Mouse (Mus musculus) lung, postnatal 36 days (tissue): ENCODE results near the gene Zfp987.
"Not testable (repeated sequence)": the region's sequence is repeated elsewhere in the genome, so short reads cannot be mapped to it uniquely, and the experiment has no call there.

Experiments
- DNase-seq: peaks from one replicate; pipeline ENCODE4 v3.0.0; 2022; ENCODE audit warnings: mixed read lengths

Gene Zfp987

GRCm38 (mm10) chr4:146096998-146097397 is at the start of gene Zfp987:
Gene Zfp987 (plus strand): TSS chr4:146097298.
- not testable (repeated sequence) for DNase-seq

GRCm38 (mm10) chr4:146052536-146052935 is 44.6 kb upstream of the Zfp987 start:
- not testable (repeated sequence) for DNase-seq

GRCm38 (mm10) chr4:146053445-146053844 is 43.7 kb upstream of the Zfp987 start:
- DNase-seq: not testable (repeated sequence)

DNA sequence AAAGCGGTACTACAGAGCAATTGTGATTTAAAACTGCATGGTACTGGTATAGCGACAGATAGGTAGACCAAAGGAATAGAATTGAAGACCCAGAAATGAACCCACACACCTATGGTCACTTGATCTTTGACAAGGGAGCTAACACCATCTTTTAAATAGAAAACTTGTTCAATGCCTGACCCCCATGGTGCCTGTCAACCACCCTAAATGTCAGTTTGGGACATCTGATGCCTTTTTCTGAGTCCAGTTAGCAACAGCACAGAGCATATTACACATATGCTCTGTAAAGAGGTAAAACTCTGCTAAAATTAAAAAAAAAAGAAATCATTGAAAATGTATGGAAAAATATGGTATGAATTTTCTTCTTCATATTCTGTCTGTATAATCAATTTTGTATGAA is 41.8 kb upstream of the Zfp987 start:
- DNase-seq: no peak

- not testable (repeated sequence) for DNase-seq
Observed at GRCm38 (mm10) chr4:146058646-146059045, 38.5 kb upstream of the Zfp987 start.

DNA sequence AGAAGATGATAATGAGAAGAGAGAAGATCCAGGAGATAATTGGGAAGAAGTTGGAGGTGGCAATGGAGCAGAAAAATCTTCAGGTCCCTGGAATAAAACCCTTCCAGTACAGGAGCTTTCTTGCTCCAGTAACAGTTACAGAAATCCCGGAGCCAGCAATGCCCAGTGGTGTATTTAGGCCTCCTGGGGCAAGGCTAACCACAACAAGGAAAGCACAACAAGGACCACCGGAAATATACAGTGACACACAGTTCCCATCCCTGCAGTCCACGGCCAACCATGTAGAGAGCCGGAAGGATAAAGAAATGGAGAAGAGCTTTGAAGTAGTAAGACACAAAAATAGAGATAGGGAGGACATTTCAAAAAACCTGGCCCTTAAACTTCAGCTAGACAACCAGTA is 38.0 kb upstream of the Zfp987 start:
- not testable (repeated sequence) for DNase-seq

DNA sequence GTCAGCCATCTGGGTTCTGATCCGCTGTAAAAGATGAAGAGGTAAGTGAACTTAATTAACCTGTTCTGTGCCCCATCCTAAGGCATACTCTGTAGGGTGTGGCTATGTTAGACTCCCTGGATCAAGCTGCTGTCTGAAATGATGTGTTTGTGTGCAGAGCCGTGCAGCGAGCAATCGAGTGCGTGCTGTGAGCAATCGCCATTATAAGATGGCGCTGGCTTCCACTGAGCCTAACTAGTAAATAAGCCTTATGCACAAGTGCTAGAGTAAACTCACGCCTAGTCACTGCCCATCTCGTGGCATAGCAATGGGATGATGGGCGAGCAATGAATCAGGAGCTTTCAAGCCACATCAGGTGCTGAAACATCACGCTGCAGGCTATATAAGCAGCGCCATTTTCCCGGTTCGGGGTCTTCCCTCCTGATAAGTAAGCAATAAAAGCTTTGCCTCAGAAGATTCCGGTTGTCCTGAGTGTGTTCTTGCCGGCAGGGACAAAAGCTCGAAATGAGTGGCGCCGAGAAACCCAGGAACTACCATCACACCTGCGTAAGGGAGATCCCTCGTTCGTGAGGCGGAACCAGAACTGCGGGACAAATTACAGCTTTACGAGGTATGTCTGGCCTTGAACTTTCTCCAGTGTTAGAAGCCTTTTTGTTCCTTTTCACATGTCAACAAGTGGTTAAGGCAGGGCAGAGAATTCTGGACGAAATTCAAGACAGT is 37.0 kb upstream of the Zfp987 start:
- DNase-seq: not testable (repeated sequence)

GRCm38 (mm10) chr4:146061082-146061481 is 36.0 kb upstream of the Zfp987 start:
- DNase-seq: not testable (repeated sequence)

- not testable (repeated sequence) for DNase-seq
Observed at GRCm38 (mm10) chr4:146062021-146062420, 35.1 kb upstream of the Zfp987 start.

GRCm38 (mm10) chr4:146063001-146063400 is 34.1 kb upstream of the Zfp987 start:
- DNase-seq: not testable (repeated sequence)

DNA sequence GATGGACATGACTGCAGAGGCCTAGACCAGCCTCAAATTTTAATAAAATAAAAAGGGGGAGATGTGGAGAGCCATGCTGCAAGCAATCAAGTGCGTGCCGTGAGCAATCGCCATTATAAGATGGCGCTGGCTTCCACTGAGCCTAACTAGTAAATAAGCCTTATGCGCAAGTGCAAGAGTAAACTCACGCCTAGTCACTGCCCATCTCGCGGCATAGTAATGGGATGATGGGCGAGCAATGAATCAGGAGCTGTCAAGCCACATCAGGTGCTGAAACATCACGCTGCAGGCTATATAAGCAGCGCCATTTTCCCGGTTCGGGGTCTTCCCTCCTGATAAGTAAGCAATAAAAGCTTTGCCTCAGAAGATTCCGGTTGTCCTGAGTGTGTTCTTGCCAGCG is 33.5 kb upstream of the Zfp987 start:
- not testable (repeated sequence) for DNase-seq

- not testable (repeated sequence) for DNase-seq
Observed at GRCm38 (mm10) chr4:146064807-146065206, 32.3 kb upstream of the Zfp987 start.

- DNase-seq: not testable (repeated sequence)
Observed at GRCm38 (mm10) chr4:146066932-146067580, 30.0 kb upstream of the Zfp987 start.

- not testable (repeated sequence) for DNase-seq
Observed at GRCm38 (mm10) chr4:146067594-146067993, 29.5 kb upstream of the Zfp987 start.

DNA sequence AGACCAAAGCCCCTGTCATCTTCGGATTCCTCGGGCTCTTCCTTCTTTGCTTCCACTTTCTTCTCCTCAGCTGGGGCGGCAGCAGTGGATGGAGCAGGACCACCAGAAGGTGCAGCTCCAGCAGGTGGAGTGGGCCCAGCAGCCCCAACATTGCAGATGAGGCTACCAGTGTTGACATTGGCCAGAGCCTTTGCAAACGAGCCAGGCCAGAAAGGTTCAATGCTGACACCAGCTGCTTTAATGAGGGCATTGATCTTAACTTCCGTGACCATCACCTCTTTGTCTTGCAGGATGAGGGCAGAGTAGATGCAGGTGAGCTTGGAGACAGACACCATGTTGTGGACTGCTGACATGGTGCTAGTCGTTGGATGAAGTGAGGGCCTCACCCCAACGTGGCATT is 23.8 kb upstream of the Zfp987 start:
- DNase-seq: not testable (repeated sequence)

DNA sequence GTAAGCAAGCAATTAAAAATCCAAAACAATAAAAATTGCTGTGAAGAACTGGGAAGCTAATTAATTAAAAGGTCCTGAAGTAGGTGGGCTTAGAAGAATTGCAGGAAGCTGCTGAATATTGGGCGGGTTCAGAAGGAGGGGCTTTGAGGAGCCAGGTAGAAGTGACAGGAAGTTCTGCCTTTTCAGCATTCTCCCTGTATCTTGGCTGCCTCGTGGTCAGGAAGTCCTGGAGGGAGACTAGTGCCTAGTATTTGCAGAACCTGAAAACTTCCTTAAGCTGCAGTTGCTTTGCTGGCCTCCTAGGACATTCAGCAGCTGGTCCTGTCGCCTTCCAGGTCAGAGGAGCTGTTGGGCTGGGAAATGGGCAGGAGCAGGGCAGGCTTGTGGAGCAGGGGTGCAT is 4.3 kb downstream of the Zfp987 start:
- not testable (repeated sequence) for DNase-seq

DNA sequence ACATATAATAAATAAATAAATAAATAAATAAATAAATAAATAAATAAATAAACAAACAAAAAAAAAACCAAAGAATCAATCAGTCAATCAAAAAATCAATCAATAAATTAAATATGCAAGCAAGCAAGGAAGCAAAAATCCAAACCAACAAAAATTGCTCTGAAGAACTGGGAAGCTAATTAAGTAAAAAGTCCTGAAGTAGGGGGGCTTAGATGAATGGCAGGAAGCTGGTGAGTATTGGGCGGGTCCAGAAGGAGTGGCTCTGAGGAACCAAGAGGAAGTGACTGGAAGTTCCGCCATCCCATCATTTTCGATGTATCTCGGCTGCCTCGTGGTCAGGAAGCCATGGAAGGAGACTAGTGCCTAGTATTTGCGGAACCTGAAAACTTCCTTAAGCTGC is 59.4 kb downstream of the Zfp987 start, which contains the start of gene Zfp600:
Gene Zfp600 (plus strand): TSS at position 301 of the 400 bp plus-strand sequence.
- not testable (repeated sequence) for DNase-seq

- not testable (repeated sequence) for DNase-seq
Observed at GRCm38 (mm10) chr4:146162893-146163292, 65.8 kb downstream of the Zfp987 start.

GRCm38 (mm10) chr4:146167202-146167832 is 70.2 kb downstream of the Zfp987 start:
- not testable (repeated sequence) for DNase-seq

DNA sequence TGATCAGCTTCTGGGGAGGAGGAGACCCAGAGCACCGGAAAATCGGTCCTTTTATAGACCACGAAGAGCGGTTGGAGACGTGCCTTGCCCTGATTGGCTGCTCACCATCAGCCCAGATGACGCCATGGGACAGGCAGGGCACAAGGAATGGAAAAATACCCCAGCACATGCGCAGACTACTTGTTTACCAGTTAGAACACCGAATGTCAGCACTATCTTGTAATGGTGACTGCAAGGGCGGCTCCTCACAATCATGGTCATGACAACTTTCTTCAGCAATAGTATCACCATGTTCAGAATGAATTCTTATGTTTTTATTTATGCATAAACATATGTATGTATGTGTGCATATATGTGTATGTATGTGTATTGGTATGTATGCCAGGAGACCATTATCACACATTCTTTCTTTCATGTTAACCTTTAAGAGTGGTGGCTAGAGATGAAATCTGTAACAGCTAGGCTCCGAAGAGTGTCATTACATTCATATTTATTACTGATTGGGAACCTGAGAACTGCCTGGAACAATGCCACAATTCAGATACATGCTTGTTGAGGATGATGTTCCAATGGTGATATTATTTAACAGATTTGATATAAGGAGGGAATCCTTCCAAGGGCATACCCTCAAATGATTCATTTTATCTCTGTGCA is 70.9 kb downstream of the Zfp987 start:
- DNase-seq: not testable (repeated sequence)

- DNase-seq: not testable (repeated sequence)
Observed at GRCm38 (mm10) chr4:146168730-146169215, 71.7 kb downstream of the Zfp987 start.

DNA sequence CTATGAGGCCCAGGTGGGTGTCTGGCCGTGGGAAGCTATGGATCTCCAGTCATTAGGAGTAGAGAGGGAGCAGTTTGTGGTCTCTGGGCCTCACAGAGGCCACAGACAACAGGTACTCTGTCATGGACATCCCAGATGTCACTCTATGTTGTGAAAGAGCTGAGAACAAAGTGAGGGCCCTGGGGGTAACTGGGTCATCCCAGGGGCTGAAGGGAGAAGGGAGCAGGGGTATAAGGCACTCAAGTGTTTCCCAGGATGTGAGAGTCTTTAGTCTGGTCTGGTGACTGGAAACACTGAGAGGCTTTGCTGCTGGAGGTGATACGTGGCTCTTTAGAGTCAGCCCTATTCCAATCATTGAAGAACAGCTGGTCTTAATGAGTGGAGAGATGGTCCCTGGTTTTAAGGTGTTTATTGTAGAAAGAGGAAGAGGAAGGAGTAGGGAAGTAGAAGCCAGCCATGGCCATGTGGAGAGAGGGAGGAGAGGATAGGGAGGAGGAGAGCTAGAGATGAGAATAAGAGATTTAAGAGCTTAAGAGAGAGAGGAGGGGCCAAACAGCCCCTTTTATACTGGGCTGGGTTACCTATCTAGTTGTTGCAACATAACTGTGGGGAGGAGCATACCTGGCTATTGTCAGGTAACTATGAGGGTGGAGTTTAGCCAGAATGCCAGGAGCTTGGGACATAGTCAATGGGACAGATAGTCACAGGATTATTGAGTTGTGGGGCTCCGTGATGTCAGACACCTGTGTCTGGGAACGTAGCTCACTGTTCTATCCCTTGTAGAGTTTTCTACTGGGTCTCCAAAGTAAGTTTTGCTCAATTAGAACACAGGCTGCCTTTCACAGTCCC is 76.5 kb downstream of the Zfp987 start:
- DNase-seq: not testable (repeated sequence)
